Mouse (Mus musculus) frontal cortex, adult (tissue): ENCODE measurements around the gene Ntrk1.
"Not testable (repeated sequence)": the region's sequence is repeated elsewhere in the genome, so short reads cannot be mapped to it uniquely, and the experiment has no call there.

Experiments used
- ATAC-seq: cut with Nextera tagmentation; 2 replicates; pipeline ENCODE4 v1.9.2; 2017; ENCODE audit warnings: mild to moderate bottlenecking, moderate library complexity, mixed read lengths; ENCODE audit not compliant: low TSS enrichment

The Ntrk1 gene

GRCm38 (mm10) chr3:87794922-87795325 is at the start of gene Ntrk1:
Gene Ntrk1, minus strand, starts transcription at chr3:87795162.
- ATAC-seq: no peak

- ATAC-seq: no peak
Observed at GRCm38 (mm10) chr3:87840858-87841257, 45.9 kb upstream of the Ntrk1 start.

GRCm38 (mm10) chr3:87838622-87839021 is 43.7 kb upstream of the Ntrk1 start:
- ATAC-seq: peak; percentile 92

GRCm38 (mm10) chr3:87833482-87833881 is 38.5 kb upstream of the Ntrk1 start:
- ATAC-seq: no peak

- ATAC-seq: no peak
Observed at GRCm38 (mm10) chr3:87832109-87832859, 37.3 kb upstream of the Ntrk1 start.

GRCm38 (mm10) chr3:87829025-87829424 is 34.1 kb upstream of the Ntrk1 start:
- no peak for ATAC-seq

- ATAC-seq: no peak
Observed at GRCm38 (mm10) chr3:87828435-87828834, 33.5 kb upstream of the Ntrk1 start.

- not testable (repeated sequence) for ATAC-seq
Observed at GRCm38 (mm10) chr3:87824206-87824605, 29.2 kb upstream of the Ntrk1 start, which contains the start of gene Pear1. Gene Pear1, minus strand, starts transcription at chr3:87824306.

- ATAC-seq: no peak
Observed at GRCm38 (mm10) chr3:87818226-87818625, 23.3 kb upstream of the Ntrk1 start.

GRCm38 (mm10) chr3:87816646-87817093 is 21.7 kb upstream of the Ntrk1 start:
- ATAC-seq: peak; percentile 84

- ATAC-seq: no peak
Observed at GRCm38 (mm10) chr3:87816166-87816565, 21.2 kb upstream of the Ntrk1 start.

GRCm38 (mm10) chr3:87812873-87813272 is 17.9 kb upstream of the Ntrk1 start:
- no peak for ATAC-seq

- ATAC-seq: no peak
Observed at GRCm38 (mm10) chr3:87812413-87812812, 17.5 kb upstream of the Ntrk1 start.

- no peak for ATAC-seq
Observed at GRCm38 (mm10) chr3:87811297-87811696, 16.3 kb upstream of the Ntrk1 start.

- no peak; the same call in 1 of the 2 replicates for ATAC-seq
Observed at GRCm38 (mm10) chr3:87809322-87809962, 14.5 kb upstream of the Ntrk1 start.

- ATAC-seq: no peak; the same call in 1 of the 2 replicates
Observed at GRCm38 (mm10) chr3:87804038-87804677, 9.2 kb upstream of the Ntrk1 start.

GRCm38 (mm10) chr3:87801681-87802080 is 6.7 kb upstream of the Ntrk1 start:
- no peak for ATAC-seq

- ATAC-seq: no peak
Observed at GRCm38 (mm10) chr3:87796736-87797334, 1.9 kb upstream of the Ntrk1 start, which contains the start of gene Insrr. Gene Insrr, plus strand, starts transcription at chr3:87796951.

- ATAC-seq: peak; percentile 62; the same call in 1 of the 2 replicates
Observed at GRCm38 (mm10) chr3:87795336-87796277, 645 bp upstream of the Ntrk1 start.

- ATAC-seq: no peak
Observed at GRCm38 (mm10) chr3:87789768-87790167, 5.2 kb downstream of the Ntrk1 start.

- ATAC-seq: no peak
Observed at GRCm38 (mm10) chr3:87789248-87789647, 5.7 kb downstream of the Ntrk1 start.
